Mouse (Mus musculus) adrenal gland, postnatal 36 days (tissue): ENCODE measurements at regions not wholly inside any gene's neighbourhood (a gene's known extent, or its start where the extent isn't known, plus 50 kb on each side); places are given as distances from the start of the nearest gene placed in this dataset.
A peak's percentile ranks its signal among the peaks of the same experiment; 100 is the strongest.

Experiments
- DNase-seq, 2 experiments: peaks; one replicate each; pipeline ENCODE4 v3.0.0; 2021; ENCODE audit warnings: mixed read lengths in 1 of 2

DNA sequence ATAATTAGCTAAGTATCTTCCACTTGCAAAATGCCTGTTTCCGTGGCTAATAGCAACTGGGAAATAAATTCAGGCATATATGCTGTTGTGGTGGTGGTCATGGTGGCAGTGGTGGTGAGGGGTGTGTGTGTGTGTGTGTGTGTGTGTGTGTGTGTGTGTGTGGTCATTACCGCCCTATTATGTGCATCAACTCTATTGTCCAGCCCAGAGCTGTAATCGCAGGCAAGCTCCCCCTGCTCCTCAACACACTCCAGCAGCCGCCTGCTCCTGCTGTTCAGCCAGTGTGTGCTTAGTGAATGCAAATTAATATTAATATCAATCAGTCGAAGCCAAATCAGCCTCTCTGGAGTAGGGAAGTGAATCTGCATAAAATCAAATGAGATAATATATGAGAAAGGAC is 152.9 kb upstream of the Zic3 start:
- DNase-seq, result no peak

DNA sequence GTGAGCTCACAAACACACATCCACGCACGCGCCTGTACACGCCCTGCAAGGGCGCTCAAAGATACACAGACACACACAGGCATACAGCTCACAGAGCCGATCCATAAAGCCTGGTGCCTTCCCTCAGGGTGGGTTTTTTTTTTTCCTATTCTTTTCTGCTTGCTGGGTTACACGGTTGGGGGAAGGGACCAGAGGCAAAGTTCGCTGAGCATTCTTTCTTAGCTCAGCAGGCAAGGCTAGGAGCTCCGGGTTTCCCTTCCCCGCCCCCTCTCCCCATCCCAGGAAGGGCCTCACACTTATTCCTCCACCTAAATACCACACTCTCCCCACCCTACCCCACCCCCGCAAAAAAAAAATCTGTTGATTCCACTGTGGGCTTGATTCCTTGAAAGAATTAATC is 105.8 kb upstream of the Zic3 start:
- no peak for DNase-seq

DNA sequence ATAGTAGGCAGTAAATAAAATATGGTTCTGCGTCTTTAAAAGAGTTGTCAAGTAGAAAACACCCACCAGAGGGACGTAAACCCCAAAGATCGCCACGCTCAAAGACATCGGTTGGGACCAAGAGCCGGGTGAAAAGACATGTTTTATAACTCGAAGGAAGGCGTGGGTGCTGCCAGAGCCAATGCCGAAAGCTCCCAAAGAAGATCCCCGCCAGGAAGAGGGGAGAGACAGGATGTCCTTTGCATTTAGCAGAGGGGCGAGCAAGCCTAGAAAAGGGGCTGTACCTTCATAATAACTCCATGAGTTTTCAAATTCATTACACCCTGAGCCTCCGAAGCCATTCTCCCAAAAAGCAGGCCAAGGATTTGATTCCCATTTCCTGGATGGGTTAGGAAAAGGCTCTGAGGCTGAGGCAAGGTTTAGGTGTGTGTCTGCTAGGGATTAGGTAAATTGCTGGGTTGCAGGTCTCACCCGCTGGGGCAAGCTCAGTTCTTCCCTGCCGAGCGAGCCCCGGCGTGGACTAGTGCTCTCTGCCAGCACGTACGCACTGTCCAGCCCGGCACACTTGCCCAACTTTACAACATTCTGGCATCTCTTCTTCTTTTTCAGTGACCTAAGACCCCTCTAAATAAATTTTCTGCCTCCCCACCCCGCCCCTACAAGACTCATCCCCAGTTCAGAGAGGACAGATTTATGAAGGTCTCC is 104.9 kb upstream of the Zic3 start:
- DNase-seq, result no peak

DNA sequence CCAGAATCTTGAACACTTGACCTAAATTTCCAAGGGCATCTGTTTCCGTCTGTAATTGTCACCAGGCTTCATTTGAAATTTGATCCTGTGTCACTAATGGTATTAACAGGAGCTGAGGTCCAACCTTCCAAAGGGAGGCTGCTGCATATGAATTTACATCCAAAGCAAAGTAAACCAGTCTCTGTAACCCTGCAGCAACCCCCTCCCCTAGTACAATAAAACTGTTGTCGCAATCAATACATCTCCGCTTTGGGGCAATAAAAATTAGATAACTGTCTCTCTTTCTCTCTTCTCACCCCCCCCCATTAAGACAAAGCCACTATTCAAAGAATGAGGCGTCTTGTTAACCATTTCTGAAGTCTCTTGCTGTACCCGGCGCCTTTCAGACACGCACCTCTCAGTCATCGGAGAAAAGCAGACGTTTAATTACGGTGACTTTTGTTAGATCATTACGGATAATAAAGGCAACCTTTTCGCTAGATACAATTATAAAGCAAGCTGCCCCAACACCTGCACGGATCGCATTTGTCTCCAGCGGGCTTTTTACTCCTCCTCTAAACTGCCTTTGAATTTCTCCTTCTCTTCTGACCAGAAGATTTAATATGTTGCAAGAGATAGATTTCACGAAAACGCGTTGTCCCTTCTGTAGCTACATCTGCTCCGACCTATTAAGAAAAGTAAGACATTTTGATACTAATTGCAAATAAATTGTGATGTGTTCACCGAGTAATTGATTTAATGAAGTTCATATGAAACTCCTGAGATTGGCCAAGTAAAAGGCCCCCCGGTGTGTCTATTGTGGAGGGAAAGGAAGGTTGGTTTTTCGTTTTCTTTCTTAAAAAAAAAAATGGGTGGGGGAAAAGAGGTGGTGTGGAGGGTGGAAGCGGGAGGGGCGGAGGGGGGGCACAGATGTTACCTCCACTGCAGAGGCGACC is 104.1 kb upstream of the Zic3 start:
- DNase-seq, result no peak

DNA sequence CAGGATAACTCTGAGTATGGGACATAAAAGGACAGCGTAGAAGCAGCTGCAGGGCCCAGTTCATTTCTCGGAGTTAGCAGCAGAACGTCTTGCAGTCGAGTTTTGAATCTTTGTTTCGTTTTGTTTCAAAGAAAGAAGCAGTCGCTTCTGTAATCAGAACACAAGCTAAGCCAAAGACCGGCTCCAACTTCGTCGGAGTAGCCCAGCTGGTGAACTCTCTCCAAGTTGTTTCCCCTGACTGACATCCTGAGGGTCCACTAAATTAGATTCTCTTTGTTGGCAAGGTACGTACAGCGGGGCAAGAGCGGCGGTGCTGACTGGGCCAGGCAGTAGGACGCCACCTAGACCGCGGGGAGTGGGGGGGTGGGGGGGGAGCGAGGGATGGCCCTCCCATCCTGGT is 102.6 kb upstream of the Zic3 start:
- DNase-seq, result no peak

DNA sequence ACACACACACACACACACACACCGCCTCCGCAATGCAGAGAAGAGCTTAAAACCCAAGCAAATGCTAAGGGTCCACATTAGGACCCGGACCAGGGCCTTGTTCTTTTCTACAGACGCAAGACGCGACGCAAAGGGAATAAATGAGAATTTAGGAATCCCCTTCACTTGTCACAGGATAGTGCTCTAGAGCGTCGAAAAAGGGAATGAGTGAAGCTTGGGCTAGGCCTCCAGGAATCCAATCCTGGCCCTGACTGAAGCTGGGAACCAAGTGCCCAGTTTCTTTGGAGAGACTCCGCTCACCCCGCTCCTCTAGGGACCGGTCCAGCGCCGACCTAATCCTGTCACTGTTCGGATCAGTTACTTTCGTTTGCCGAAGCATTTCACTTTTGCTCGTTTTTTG is 102.1 kb upstream of the Zic3 start:
- no peak for DNase-seq

DNA sequence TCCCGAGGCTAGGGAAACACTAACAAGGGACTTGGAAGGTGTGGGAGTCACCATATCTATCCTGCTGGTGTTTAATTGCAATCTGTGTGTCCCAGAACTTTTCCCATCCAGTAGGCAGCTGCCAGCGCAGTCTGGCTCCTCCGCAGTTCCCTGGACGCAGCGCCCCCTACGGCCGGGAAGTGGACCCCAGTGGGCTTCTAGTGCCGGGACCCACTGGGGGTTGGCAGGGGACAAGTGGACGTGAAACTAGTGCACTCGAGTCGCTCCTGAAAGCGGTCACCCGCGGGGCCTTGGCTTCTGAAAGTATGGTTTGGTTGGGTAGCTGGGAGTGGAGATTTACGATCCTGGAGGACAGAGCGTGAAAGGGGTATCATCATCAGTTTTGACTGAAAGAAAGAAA is 101.2 kb upstream of the Zic3 start:
- DNase-seq, result peak in 1 of 2 experiments; percentile 6

DNA sequence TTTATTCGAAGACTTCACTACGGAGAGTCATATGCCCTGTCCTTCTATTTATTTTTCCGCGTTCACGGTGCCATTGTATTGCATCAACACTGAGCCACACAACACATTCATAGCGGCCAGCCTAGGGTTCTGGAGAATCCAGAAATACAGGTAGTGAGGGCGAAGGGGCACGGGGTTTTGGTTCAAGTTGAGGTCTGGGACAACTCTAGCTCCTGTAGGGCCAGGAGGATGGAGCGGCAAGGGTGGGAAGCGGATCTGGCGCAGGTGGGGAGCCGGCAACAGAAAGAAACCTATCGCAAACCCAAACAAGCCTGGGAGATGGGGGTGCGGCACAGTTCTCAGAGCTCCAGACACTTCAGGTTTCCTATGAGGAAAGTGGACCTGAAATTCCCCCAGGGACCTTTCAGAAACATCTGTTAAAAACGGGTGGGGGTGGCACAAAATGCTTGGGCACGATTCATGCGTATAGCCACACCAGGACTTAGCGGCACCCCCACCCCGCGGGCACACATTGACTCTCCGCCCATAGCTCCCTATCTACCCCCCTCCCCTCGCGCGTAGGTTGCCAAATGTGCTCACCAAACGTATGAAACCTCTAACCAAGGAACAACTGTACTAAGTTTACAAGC is 100.6 kb upstream of the Zic3 start:
- no peak for DNase-seq

DNA sequence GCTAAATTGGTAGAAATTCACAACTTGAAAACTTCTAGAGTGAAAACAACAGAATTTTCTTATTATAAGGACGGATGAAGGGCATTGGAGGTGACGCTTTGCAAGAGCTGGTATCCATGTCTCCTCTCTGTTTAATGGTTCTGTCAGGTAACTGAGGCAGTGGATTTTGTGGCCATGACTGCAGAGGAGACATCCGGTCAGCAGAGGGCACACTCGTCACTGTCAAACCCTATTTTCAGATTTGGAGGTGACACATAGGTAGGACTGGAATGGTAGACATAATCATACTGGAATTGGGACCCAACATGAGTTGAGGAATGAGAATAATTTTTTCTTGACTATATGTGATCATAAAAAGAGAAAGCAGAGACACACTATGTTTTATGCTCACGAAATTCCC is 98.7 kb upstream of the Zic3 start:
- peak; percentile 10 to 11 for DNase-seq

DNA sequence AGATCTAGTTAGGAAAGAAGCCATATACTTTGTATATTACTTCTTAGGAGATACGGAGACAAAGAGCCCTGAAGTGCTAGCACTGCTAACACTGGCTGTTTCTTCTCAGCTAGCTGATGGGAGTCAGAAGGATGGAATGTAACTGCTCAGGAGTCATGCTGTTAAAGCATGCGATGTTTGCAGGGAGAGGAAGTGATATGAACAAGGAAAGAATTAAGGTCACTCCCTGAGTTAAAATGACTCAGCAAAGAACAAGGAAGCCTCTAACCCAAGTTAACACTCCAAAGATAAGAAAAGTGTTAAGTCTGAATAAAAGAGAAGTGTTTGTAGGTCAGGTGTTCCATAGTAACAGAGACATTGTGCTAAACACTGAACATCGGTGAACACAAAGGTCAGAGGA is 86.9 kb upstream of the Zic3 start:
- DNase-seq, result no peak

DNA sequence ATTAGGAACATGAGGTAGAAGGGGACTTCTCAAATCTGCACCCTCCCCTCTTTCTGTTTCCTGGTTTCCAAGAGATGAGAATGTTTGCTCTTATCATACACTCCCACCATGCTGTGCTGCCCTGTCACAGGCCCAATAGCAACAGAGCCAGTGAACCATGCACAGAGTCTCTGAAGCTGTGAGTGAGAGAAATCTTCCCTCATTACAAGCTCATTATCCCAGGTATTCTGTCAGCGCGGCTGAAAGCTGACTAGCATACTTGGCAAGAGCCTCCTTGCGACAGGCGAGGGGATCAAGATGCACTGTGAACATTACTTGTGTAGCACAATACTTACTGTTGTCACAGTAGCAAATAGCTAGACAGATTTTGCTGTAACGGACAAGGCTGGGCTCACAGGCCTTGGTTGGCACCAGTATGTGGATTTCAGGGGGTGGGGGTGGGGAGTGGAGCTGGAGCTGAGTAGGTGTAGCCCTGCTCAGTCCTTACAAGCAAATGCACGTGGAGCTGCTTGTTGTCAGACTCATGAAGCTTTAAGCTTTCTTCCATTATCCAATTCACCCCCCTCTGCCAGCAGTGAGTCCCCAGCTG is 84.2 kb upstream of the Zic3 start:
- DNase-seq, result no peak

DNA sequence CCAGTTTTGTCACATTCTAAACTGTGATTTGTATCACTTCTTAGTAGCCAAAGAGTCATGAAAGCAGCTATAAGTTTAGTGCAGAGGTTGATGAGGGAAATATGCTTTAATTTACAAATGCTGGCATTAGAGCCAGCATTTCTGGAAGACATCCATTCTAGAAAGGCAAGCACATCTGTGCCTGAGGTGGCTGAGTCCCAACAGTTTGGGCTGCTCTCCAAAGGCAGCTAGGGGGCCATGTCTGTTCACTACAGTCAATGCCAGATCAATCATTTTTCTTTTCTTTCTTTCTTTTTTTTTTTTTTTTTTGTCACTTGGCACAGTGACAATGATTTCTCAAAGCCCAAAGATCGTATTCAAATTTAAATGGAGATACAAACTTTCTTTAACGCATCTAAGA is 71.6 kb upstream of the Zic3 start:
- no peak for DNase-seq

DNA sequence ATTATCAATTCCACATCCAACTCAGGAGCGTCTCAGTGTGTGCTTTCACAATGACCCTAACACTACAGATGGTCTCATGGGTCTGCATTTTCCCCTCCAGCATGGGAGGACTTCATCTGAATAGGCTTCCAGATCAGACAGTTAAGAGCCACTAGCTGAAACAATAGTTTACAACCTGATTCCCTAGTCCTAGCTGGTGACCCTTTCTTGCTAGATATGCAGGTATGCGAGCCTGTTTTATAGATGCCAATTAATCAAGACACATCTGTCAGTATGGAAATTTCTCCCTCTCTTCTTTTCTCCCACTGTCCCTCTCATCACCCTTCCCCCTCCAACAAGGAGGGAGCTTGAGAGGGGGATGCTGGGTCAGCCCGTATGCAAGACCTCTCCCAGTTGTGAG is 71.2 kb upstream of the Zic3 start:
- DNase-seq, result no peak

DNA sequence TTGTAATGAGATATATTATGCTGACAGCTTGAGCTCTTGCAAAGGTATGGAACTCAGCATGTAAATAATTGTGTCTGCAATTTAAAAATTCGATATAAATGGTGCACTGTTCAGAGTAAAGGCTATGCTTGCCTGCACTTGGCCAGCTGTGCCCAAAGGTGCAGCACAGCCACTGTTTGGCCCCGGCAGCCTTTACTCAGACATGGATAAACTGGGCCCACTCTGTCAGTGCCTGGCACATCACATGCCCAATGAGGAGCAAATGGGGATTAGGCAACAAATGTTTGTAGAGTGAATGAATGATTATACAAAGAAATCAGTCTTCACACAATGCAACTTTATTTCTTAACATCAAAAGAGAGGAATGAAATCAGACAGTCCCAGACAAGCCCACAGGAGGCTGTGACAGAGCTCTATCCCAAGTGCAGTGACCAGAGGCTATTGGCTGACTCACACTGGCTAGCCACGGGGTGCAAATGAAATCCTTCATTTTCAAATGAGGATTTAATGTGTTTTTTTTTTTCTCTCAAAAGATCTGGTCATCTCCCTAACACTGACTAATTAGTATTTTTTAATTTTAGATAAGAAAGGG is 67.8 kb upstream of the Zic3 start:
- no peak for DNase-seq
